Mouse (Mus musculus): ENCODE data around the gene D230025D16Rik. TPM values are rescaled to one million over a fixed set of nuclear protein-coding genes. Genes with fewer than 3 reads are reported as not detected.

Gene D230025D16Rik
- polyA plus RNA-seq, 1 experiment from 2014 or later: 29.1 TPM

Other genes with a start within 250 kb of the D230025D16Rik start
- not detected in 2 replicates for gene Ces2h, start 224.3 kb upstream of the D230025D16Rik start, polyA plus RNA-seq (2015; fragmentation: Nextera tagmentation; extraction: Ambion mirVana)
- not detected in 2 replicates for gene Ces3a, start 176.5 kb upstream of the D230025D16Rik start, polyA plus RNA-seq (2015; fragmentation: Nextera tagmentation; extraction: Ambion mirVana)
- not detected in 2 replicates for gene Ces3b, start 141.4 kb upstream of the D230025D16Rik start, polyA plus RNA-seq (2015; fragmentation: Nextera tagmentation; extraction: Ambion mirVana)
- gene Ces4a, start 93.3 kb upstream of the D230025D16Rik start, polyA plus RNA-seq (2015; fragmentation: Nextera tagmentation; extraction: Ambion mirVana): not detected in 2 replicates
- 41.8 and 46.1 TPM in 2 replicates for gene Cbfb, start 54.5 kb upstream of the D230025D16Rik start, polyA plus RNA-seq (2015; fragmentation: Nextera tagmentation; extraction: Ambion mirVana)
- gene B3gnt9, start 30.0 kb downstream of the D230025D16Rik start, polyA plus RNA-seq (2015; fragmentation: Nextera tagmentation; extraction: Ambion mirVana): 21.4 and 21.6 TPM in 2 replicates
- gene Tradd, start 39.5 kb downstream of the D230025D16Rik start, polyA plus RNA-seq (2015; fragmentation: Nextera tagmentation; extraction: Ambion mirVana): 32.9 and 36.1 TPM in 2 replicates
- gene Fbxl8, start 39.5 kb downstream of the D230025D16Rik start, polyA plus RNA-seq (2015; fragmentation: Nextera tagmentation; extraction: Ambion mirVana): 3.4 and 4.7 TPM in 2 replicates
- not detected in 2 replicates for gene Hsf4, start 44.7 kb downstream of the D230025D16Rik start, polyA plus RNA-seq (2015; fragmentation: Nextera tagmentation; extraction: Ambion mirVana)
- 1.3 and 2.3 TPM in 2 replicates for gene Nol3, start 51.0 kb downstream of the D230025D16Rik start, polyA plus RNA-seq (2015; fragmentation: Nextera tagmentation; extraction: Ambion mirVana)
- gene 4931428F04Rik, start 64.7 kb downstream of the D230025D16Rik start, polyA plus RNA-seq (2015; fragmentation: Nextera tagmentation; extraction: Ambion mirVana): 8.0 and 9.2 TPM in 2 replicates
- 8.7 and 11.9 TPM in 2 replicates for gene Exoc3l, start 71.0 kb downstream of the D230025D16Rik start, polyA plus RNA-seq (2015; fragmentation: Nextera tagmentation; extraction: Ambion mirVana)
- 72.0 and 74.0 TPM in 2 replicates for gene E2f4, start 72.5 kb downstream of the D230025D16Rik start, polyA plus RNA-seq (2015; fragmentation: Nextera tagmentation; extraction: Ambion mirVana)
- 18.9 and 19.4 TPM in 2 replicates for gene Elmo3, start 80.5 kb downstream of the D230025D16Rik start, polyA plus RNA-seq (2015; fragmentation: Nextera tagmentation; extraction: Ambion mirVana)
- gene Lrrc29, start 101.1 kb downstream of the D230025D16Rik start, polyA plus RNA-seq (2015; fragmentation: Nextera tagmentation; extraction: Ambion mirVana): 2.1 and 2.4 TPM in 2 replicates
- 124 and 131 TPM in 2 replicates for gene Tmem208, start 101.2 kb downstream of the D230025D16Rik start, polyA plus RNA-seq (2015; fragmentation: Nextera tagmentation; extraction: Ambion mirVana)
- 2.2 and 2.5 TPM in 2 replicates for gene Fhod1, start 122.8 kb downstream of the D230025D16Rik start, polyA plus RNA-seq (2015; fragmentation: Nextera tagmentation; extraction: Ambion mirVana)
- 1.5 and 1.7 TPM in 2 replicates for gene Slc9a5, start 123.7 kb downstream of the D230025D16Rik start, polyA plus RNA-seq (2015; fragmentation: Nextera tagmentation; extraction: Ambion mirVana)
- 0.11 and 0.22 TPM in 2 replicates for gene Plekhg4, start 148.1 kb downstream of the D230025D16Rik start, polyA plus RNA-seq (2015; fragmentation: Nextera tagmentation; extraction: Ambion mirVana)
- not detected in 2 replicates for gene Kctd19, start 188.4 kb downstream of the D230025D16Rik start, polyA plus RNA-seq (2015; fragmentation: Nextera tagmentation; extraction: Ambion mirVana)
- gene Lrrc36, start 188.4 kb downstream of the D230025D16Rik start, polyA plus RNA-seq (2015; fragmentation: Nextera tagmentation; extraction: Ambion mirVana): 0.17 and 0.47 TPM in 2 replicates
- 70.3 and 79.3 TPM in 2 replicates for gene Tppp3, start 246.4 kb downstream of the D230025D16Rik start, polyA plus RNA-seq (2015; fragmentation: Nextera tagmentation; extraction: Ambion mirVana)